Mouse (Mus musculus): ENCODE data around the gene Hoxc8.

GRCm38 (mm10) chr15:102959663-102960191 is 30.7 kb upstream of the Hoxc8 start:
- TF ChIP-seq CTCF (IDR thresholded peaks at IDR 0.05; ENCODE audit: extremely low read depth, insufficient read length, insufficient replicate concordance, low read depth, low read length) (no peak), POLR2A (IDR thresholded peaks at IDR 0.05; ENCODE audit: low read depth, low read length) (no peak)
